Mouse (Mus musculus) erythroblast, embryonic 14.5 days (primary cell): ENCODE measurements around the gene Rab5a.

ENCODE experiments used
- GATA1 ChIP-seq: IDR thresholded peaks from 2 replicates; pipeline ENCODE4 v1.6.1; 2012; ENCODE audit warnings: low read length, inconsistent platforms, mixed read lengths
- TAL1 ChIP-seq: IDR thresholded peaks from 3 replicates; pipeline ENCODE4 v1.6.1; 2012; ENCODE audit warnings: low read length, inconsistent platforms, mixed read lengths

DNA sequence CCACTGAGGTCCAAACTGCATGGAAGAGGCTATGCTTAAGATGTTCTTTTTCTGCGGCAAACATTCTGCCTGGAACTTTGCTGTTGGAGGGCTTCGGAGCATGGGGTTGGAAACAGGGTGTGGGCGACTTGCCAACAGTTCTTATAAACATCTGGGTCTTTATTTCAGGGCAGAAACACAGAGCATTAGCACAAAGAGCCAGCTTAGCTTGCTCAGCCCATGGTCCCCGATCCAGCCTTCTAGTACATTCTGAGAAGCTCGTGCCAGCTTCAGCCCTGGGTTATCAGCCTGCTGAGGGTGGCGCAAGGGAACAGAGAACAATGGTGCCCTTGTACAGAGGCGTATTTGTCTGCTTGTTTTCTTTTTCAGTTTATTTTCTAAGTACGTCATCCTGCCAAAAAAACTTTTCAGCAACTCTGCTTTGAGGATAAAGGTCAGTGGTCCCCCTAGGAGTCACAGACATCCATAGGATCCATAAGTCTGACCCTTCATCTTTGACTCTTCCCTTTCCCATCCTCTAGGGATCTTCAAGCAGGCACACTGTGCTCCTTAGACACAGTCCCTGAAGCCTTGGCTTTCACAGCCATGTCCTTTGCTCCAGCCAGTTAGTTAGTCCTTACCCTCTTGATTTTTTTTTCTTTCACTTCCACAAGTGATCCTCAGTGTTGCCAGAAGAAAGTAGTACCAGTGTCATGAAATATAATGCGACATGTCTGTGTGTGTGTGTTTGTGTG, 64.7 kb downstream of the Rab5a start:
- TF ChIP-seq TAL1 (no peak), GATA1 (no peak)
